Mouse (Mus musculus): ENCODE data around the gene Kif22.

Kif22 gene

GRCm38 (mm10) chr7:127017950-127018345 lies 24.3 kb downstream of the Kif22 start:
- DNase-seq (ENCODE audit: low spot score in 2 of 2) = no peak

GRCm38 (mm10) chr7:127016971-127017949 lies 25.0 kb downstream of the Kif22 start, which contains the start of gene Pagr1a:
Gene Pagr1a (minus strand): TSS chr7:127017352.
- DNase-seq (ENCODE audit: low spot score in 2 of 2) = peak; percentile 97 to 98

- DNase-seq (ENCODE audit: low spot score in 2 of 2) = peak; percentile 55 to 69
Measured at GRCm38 (mm10) chr7:127016486-127016938, 25.8 kb downstream of the Kif22 start.

- no peak for DNase-seq (ENCODE audit: low spot score in 2 of 2)
Measured at GRCm38 (mm10) chr7:127016481-127016485, 26.0 kb downstream of the Kif22 start, which contains the start of gene Pagr1b. Gene Pagr1b (minus strand): TSS chr7:127016484.

- DNase-seq (ENCODE audit: low spot score in 2 of 2) = no peak
Measured at GRCm38 (mm10) chr7:127016081-127016480, 26.2 kb downstream of the Kif22 start.

- no peak for DNase-seq (ENCODE audit: low spot score in 2 of 2)
Measured at GRCm38 (mm10) chr7:127014993-127015392, 27.3 kb downstream of the Kif22 start.

GRCm38 (mm10) chr7:127014320-127014719 lies 28.0 kb downstream of the Kif22 start, which contains the start of gene Mvp:
Gene Mvp (minus strand): TSS chr7:127014621.
- no peak for DNase-seq (ENCODE audit: low spot score in 2 of 2)

- DNase-seq (ENCODE audit: low spot score in 2 of 2) = no peak
Measured at GRCm38 (mm10) chr7:127013385-127013784, 28.9 kb downstream of the Kif22 start.

GRCm38 (mm10) chr7:127012845-127013244 lies 29.4 kb downstream of the Kif22 start:
- DNase-seq (ENCODE audit: low spot score in 2 of 2) = no peak

- no peak for DNase-seq (ENCODE audit: low spot score in 2 of 2)
Measured at GRCm38 (mm10) chr7:127012374-127012773, 29.9 kb downstream of the Kif22 start.

- DNase-seq (ENCODE audit: low spot score in 2 of 2) = no peak
Measured at GRCm38 (mm10) chr7:127011717-127012116, 30.6 kb downstream of the Kif22 start.

- DNase-seq (ENCODE audit: low spot score in 2 of 2) = no peak
Measured at GRCm38 (mm10) chr7:127011051-127011450, 31.2 kb downstream of the Kif22 start.

- DNase-seq (ENCODE audit: low spot score in 2 of 2) = no peak
Measured at GRCm38 (mm10) chr7:127009307-127010085, 32.8 kb downstream of the Kif22 start.

GRCm38 (mm10) chr7:127008239-127009019 lies 33.8 kb downstream of the Kif22 start:
- peak; percentile 74 to 79 for DNase-seq (ENCODE audit: low spot score in 2 of 2)

GRCm38 (mm10) chr7:127007313-127008024 lies 34.8 kb downstream of the Kif22 start:
- no peak for DNase-seq (ENCODE audit: low spot score in 2 of 2)

GRCm38 (mm10) chr7:127004122-127004875 lies 38.0 kb downstream of the Kif22 start:
- no peak for DNase-seq (ENCODE audit: low spot score in 2 of 2)

GRCm38 (mm10) chr7:127003620-127004019 lies 38.7 kb downstream of the Kif22 start:
- no peak for DNase-seq (ENCODE audit: low spot score in 2 of 2)

GRCm38 (mm10) chr7:126999568-126999967 lies 42.7 kb downstream of the Kif22 start:
- no peak for DNase-seq (ENCODE audit: low spot score in 2 of 2)

- no peak for DNase-seq (ENCODE audit: low spot score in 2 of 2)
Measured at GRCm38 (mm10) chr7:126996449-126996848, 45.8 kb downstream of the Kif22 start.

- no peak for DNase-seq (ENCODE audit: low spot score in 2 of 2)
Measured at GRCm38 (mm10) chr7:126988816-126989215, 53.5 kb downstream of the Kif22 start.

- DNase-seq (ENCODE audit: low spot score in 2 of 2) = peak in 1 of 2 experiments; percentile 41
Measured at GRCm38 (mm10) chr7:126986319-126986718, 56.0 kb downstream of the Kif22 start.
